ENCODE assay signal across 19 mouse cellular contexts in genomic region chr8:6550965-6551364, GRCm38 (mm10).
DNase-seq lines count a peak whose midpoint lies in the region; ATAC-seq and TF ChIP-seq lines count a peak whose summit lies in the region.
"Had no signal": no experiment of that assay in that cellular context is flagged by ENCODE, and none has a peak within 500 bp of the region (broad histone marks: within the 10 kb centered on the region; RNA-seq: fewer than 3 reads in every experiment).

No protein-coding gene starts in this region.

- intact Hi-C loops in left cerebral cortex, adult 2 months (cut with DNase I), result no loop called here

- H3K4me1 ChIP-seq in forebrain, embryonic 14.5 days (ENCODE audit: control insufficient read depth, insufficient read depth, low read length), result no peaks in the 10 kb centered on the region
- no peaks in the 10 kb centered on the region for H3K4me1 ChIP-seq in forebrain, embryonic 12.5 days
- no peaks in the 10 kb centered on the region for H3K4me1 ChIP-seq in midbrain, embryonic 14.5 days (ENCODE audit: control insufficient read depth, insufficient read depth, low read length)
- no peaks in the 10 kb centered on the region for H3K4me1 ChIP-seq in midbrain, embryonic 10.5 days
- no peaks in the 10 kb centered on the region for H3K4me1 ChIP-seq in embryonic facial prominence, embryonic 14.5 days (ENCODE audit: control insufficient read depth, insufficient read depth, low read length)
- H3K4me1 ChIP-seq: embryonic facial prominence, embryonic 13.5 days; forebrain, embryonic 15.5 days; heart, embryonic 13.5 days; hindbrain, embryonic 13.5 days had no signal

- no peak for TF ChIP-seq CTCF in left cerebral cortex, adult 2 months (IDR thresholded peaks at IDR 0.05)

- H3K27ac ChIP-seq in forebrain, embryonic 14.5 days (ENCODE audit: low read depth, low read length), result no peak overlapping the region
- H3K27ac ChIP-seq in forebrain, embryonic 12.5 days, result no peak overlapping the region
- H3K27ac ChIP-seq in midbrain, embryonic 14.5 days (replicated peaks; ENCODE audit: low read depth, low read length), result no peak overlapping the region
- H3K27ac ChIP-seq in midbrain, embryonic 10.5 days (replicated peaks), result no peak overlapping the region
- H3K27ac ChIP-seq in embryonic facial prominence, embryonic 14.5 days (replicated peaks; ENCODE audit: low read depth, low read length), result no peak overlapping the region
- H3K27ac ChIP-seq in left cerebral cortex, adult 2 months, result no peak overlapping the region
- H3K27ac ChIP-seq: embryonic facial prominence, embryonic 13.5 days; forebrain, embryonic 15.5 days; heart, embryonic 13.5 days; hindbrain, embryonic 13.5 days had no signal

- H3K9ac ChIP-seq in forebrain, embryonic 14.5 days (ENCODE audit: low read length), result no peak overlapping the region
- no peak overlapping the region for H3K9ac ChIP-seq in forebrain, embryonic 12.5 days
- no peak overlapping the region for H3K9ac ChIP-seq in midbrain, embryonic 14.5 days (replicated peaks; ENCODE audit: low read length)
- H3K9ac ChIP-seq in embryonic facial prominence, embryonic 14.5 days (ENCODE audit: low read depth, low read length), result no peak overlapping the region
- H3K9ac ChIP-seq: embryonic facial prominence, embryonic 13.5 days; forebrain, embryonic 15.5 days; heart, embryonic 13.5 days; hindbrain, embryonic 13.5 days had no signal

- no peak for ATAC-seq in forebrain, embryonic 14.5 days
- ATAC-seq in forebrain, embryonic 12.5 days (ENCODE audit: low FRiP score), result no peak
- no peak for ATAC-seq in midbrain, embryonic 14.5 days (ENCODE audit: low FRiP score, low TSS enrichment)
- no peak for ATAC-seq in embryonic facial prominence, embryonic 14.5 days (ENCODE audit: low read depth)
- ATAC-seq: forebrain, embryonic 15.5 days; intestine, embryonic 16.5 days had no signal

- H3K27me3 ChIP-seq in forebrain, embryonic 14.5 days (replicated peaks; ENCODE audit: control insufficient read depth, insufficient read depth, low read length), result no peaks in the 10 kb centered on the region
- no peaks in the 10 kb centered on the region for H3K27me3 ChIP-seq in forebrain, embryonic 12.5 days
- no peaks in the 10 kb centered on the region for H3K27me3 ChIP-seq in midbrain, embryonic 14.5 days (ENCODE audit: control insufficient read depth, insufficient read depth, low read length)
- no peaks in the 10 kb centered on the region for H3K27me3 ChIP-seq in midbrain, embryonic 10.5 days (ENCODE audit: low read depth, poor library complexity, severe bottlenecking)
- no peaks in the 10 kb centered on the region for H3K27me3 ChIP-seq in embryonic facial prominence, embryonic 14.5 days (replicated peaks; ENCODE audit: control insufficient read depth, insufficient read depth, low read length)
- H3K27me3 ChIP-seq: embryonic facial prominence, embryonic 13.5 days; forebrain, embryonic 15.5 days; heart, embryonic 13.5 days; hindbrain, embryonic 13.5 days had no signal

- H3K36me3 ChIP-seq in forebrain, embryonic 14.5 days (ENCODE audit: control insufficient read depth, insufficient read depth, low read length), result no peaks in the 10 kb centered on the region
- no peaks in the 10 kb centered on the region for H3K36me3 ChIP-seq in forebrain, embryonic 12.5 days (replicated peaks)
- no peaks in the 10 kb centered on the region for H3K36me3 ChIP-seq in midbrain, embryonic 14.5 days (ENCODE audit: control insufficient read depth, insufficient read depth, low read length)
- H3K36me3 ChIP-seq in midbrain, embryonic 10.5 days, result no peaks in the 10 kb centered on the region
- no peaks in the 10 kb centered on the region for H3K36me3 ChIP-seq in embryonic facial prominence, embryonic 14.5 days (ENCODE audit: control insufficient read depth, insufficient read depth, low read length)
- H3K36me3 ChIP-seq: embryonic facial prominence, embryonic 13.5 days; forebrain, embryonic 15.5 days; heart, embryonic 13.5 days; hindbrain, embryonic 13.5 days had no signal

- no peak overlapping the region for H3K4me2 ChIP-seq in forebrain, embryonic 14.5 days (ENCODE audit: low read length)
- no peak overlapping the region for H3K4me2 ChIP-seq in forebrain, embryonic 12.5 days
- H3K4me2 ChIP-seq in midbrain, embryonic 14.5 days (ENCODE audit: low read length), result no peak overlapping the region
- H3K4me2 ChIP-seq in embryonic facial prominence, embryonic 14.5 days (ENCODE audit: low read depth, low read length), result no peak overlapping the region
- H3K4me2 ChIP-seq: embryonic facial prominence, embryonic 13.5 days; forebrain, embryonic 15.5 days; heart, embryonic 13.5 days; hindbrain, embryonic 13.5 days had no signal

- H3K9me3 ChIP-seq in forebrain, embryonic 14.5 days (replicated peaks; ENCODE audit: control insufficient read depth, low read length), result no peaks in the 10 kb centered on the region
- no peaks in the 10 kb centered on the region for H3K9me3 ChIP-seq in forebrain, embryonic 12.5 days
- H3K9me3 ChIP-seq in midbrain, embryonic 14.5 days (ENCODE audit: control insufficient read depth, low read length), result no peaks in the 10 kb centered on the region
- no peaks in the 10 kb centered on the region for H3K9me3 ChIP-seq in midbrain, embryonic 10.5 days (replicated peaks)
- no peaks in the 10 kb centered on the region for H3K9me3 ChIP-seq in embryonic facial prominence, embryonic 14.5 days (ENCODE audit: control insufficient read depth, low read length)
- H3K9me3 ChIP-seq: embryonic facial prominence, embryonic 13.5 days; forebrain, embryonic 15.5 days; heart, embryonic 13.5 days; hindbrain, embryonic 13.5 days had no signal

- DNase-seq in forebrain, embryonic 14.5 days (ENCODE audit: low spot score), result peak; percentile 19
- peak; percentile 50 for DNase-seq in midbrain, embryonic 14.5 days
- no peak for DNase-seq in midbrain, embryonic 10.5 days (ENCODE audit: low spot score)
- DNase-seq in embryonic facial prominence, embryonic 14.5 days (ENCODE audit: low spot score), result peak; percentile 69
- DNase-seq in left cerebral cortex, adult 2 months (ENCODE audit: extremely low spot score in 1 of 2, low spot score in 2 of 2), result no peak
- DNase-seq: adrenal gland, adult 8-10 months; adrenal gland, postnatal 36 days; cerebellum, adult 11 months; cerebellum, adult 8-10 months; cerebellum, postnatal 14 days; gastrocnemius, postnatal 36 days; heart, adult 11 months; heart, postnatal 36 days had no signal

- H3K4me3 ChIP-seq in forebrain, embryonic 14.5 days (ENCODE audit: low read depth, low read length), result no peak overlapping the region
- no peak overlapping the region for H3K4me3 ChIP-seq in forebrain, embryonic 12.5 days (replicated peaks)
- H3K4me3 ChIP-seq in midbrain, embryonic 14.5 days (replicated peaks; ENCODE audit: low read depth, low read length), result no peak overlapping the region
- H3K4me3 ChIP-seq in midbrain, embryonic 10.5 days, result no peak overlapping the region
- H3K4me3 ChIP-seq in embryonic facial prominence, embryonic 14.5 days (ENCODE audit: low read depth, low read length), result no peak overlapping the region
- H3K4me3 ChIP-seq in left cerebral cortex, adult 2 months, result no peak overlapping the region
- H3K4me3 ChIP-seq: embryonic facial prominence, embryonic 13.5 days; forebrain, embryonic 15.5 days; heart, embryonic 13.5 days; hindbrain, embryonic 13.5 days had no signal

Comparison
In these comparisons a context has a peak if more than half of its experiments do, and no peak if none do; other contexts are left out.
1. DNase-seq: peak in forebrain, embryonic 14.5 days (single experiment), midbrain, embryonic 14.5 days (single experiment) and embryonic facial prominence, embryonic 14.5 days (single experiment); none in midbrain, embryonic 10.5 days (single experiment) and left cerebral cortex, adult 2 months (0 of 2).